Mouse (Mus musculus) adrenal gland, postnatal 36 days (tissue): ENCODE measurements around the gene Rnf20. TPM values are rescaled to one million over a fixed set of nuclear protein-coding genes. Genes with fewer than 3 reads are reported as not detected.

Experiments used
- DNase-seq, 2 experiments: peaks; one replicate each; pipeline ENCODE4 v3.0.0; 2021; ENCODE audit warnings: mixed read lengths in 1 of 2
- total RNA-seq, 2 experiments: library from RNA; stranded (reverse); gene quantifications; 2 replicates each; pipeline ENCODE4 v1.2.3; 2021

Gene Rnf20
- total RNA-seq, 2 experiments from 2014 or later: 53.7 to 54.4 TPM

GRCm38 (mm10) chr4:49659421-49659820 is 27.6 kb downstream of the Rnf20 start:
- DNase-seq: peak in 1 of 2 experiments; percentile 19

DNA sequence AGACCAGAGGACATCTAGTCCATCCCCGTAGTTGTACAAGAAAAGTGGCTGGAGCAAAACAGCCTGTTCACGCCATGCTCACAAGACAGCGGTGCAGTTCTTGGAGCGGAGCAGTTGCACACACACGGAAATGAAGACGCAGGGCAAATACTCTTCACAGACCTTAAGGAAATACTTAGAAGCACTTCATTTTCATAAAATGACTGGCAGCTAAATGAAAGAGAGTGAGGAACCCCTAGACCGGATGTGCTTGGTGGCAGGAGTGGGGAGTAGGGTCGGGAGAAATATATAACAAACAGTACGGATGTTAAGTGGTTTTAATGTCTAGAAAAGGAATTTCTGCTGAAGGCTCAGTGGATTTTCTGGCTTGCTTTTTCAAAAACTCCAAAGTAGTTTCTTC is 29.9 kb downstream of the Rnf20 start:
- DNase-seq: no peak

DNA sequence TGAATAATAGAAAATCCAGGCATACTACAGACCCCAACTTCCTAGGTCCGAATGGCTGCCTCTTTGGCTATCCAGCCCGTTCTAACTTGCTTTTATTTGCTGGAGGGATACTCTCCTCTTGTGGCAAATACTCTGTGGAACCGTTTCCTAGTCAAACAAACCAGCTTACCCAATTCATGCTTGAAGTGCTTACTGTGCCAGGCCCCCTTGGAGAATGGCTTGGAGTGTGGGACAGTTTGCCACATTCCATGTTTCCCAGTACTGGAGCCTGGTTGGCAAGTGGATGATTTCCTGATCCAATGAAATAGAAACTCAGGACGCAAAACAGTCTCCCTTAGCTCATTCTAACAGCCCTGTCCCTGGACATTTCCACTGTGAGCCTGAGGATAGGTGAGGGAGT is 30.4 kb downstream of the Rnf20 start:
- DNase-seq: no peak

DNA sequence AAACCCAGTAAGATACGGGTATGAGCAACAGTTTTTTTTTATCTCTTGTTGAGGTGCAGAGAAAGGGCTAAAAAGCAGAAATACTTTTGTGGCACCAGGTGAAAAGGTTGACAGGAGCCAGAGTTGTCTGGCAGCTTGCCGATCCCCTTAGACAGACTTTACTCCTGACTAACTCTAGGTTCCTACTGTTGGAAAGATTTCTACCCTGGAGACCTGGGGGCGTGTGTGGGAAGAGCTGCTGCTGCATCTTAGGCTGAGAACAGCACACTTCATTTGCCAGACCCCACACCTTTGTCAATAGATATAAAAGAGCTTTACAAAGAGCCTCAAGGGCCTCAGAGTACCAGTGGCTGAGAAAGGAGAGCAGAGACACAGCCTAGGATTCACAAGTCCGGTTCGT is 33.0 kb downstream of the Rnf20 start:
- DNase-seq: no peak

DNA sequence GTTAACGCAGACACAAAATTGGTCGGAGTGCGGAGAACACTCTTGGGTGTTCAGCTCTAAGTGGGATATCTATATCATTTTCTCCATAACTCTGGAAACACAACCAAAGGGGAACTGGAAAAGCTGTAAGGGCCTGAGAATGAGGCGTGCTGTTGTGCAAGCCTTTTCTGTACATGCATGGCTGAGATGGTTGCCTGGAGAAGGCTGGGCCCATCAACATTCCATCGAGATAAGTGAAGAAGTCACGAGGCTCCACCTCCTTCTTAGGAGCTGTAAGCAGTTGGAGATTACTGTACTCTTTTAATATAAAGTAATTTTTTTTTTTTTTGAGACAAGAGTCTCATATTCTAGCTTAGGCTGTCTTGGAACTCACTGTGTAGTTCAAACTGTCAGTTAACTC is 44.3 kb downstream of the Rnf20 start:
- no peak for DNase-seq

DNA sequence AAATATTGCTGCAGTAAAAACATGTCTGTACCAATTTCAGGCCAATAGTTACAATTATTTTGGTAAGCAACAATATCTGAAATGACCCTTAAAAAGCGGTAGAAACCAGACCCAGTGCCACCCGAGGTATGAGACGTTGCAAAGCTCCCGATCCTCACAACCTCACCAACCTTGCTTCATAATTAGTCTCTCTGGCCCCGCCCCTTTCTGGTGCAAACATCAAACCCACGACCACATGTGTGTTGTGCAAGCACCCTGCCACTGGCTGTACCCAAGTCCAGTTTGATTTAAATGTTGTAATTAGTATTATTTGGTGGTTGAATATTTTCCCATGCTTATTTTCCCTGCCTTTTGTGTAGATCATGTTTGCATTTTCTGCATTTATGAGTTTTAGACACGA is 45.0 kb downstream of the Rnf20 start:
- DNase-seq: no peak

GRCm38 (mm10) chr4:49680171-49680875 is 48.5 kb downstream of the Rnf20 start:
- DNase-seq: no peak

DNA sequence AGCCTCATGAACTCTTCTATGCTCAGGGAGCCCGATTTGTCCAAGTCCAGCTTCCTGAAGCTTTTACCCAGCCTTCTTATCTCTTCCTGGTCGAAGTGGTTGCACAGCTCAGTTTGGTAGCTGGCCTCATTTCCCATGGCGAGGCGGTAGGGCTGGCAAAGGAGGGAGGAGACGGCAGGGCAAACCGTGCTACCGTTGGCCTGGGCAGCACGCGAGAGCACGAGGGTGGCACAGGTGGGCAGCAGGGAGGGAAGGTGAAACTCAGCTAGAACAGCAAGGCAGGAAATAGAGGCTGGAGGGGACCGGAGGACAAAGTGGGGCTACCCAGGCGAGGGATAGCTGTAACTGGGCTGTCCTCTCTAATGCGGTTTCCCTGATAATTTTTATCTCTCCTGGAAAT is 50.0 kb downstream of the Rnf20 start, which contains the start of gene Ppp3r2:
Gene Ppp3r2 (minus strand): TSS at position 213 of the 400 bp plus-strand sequence.
- no peak for DNase-seq

DNA sequence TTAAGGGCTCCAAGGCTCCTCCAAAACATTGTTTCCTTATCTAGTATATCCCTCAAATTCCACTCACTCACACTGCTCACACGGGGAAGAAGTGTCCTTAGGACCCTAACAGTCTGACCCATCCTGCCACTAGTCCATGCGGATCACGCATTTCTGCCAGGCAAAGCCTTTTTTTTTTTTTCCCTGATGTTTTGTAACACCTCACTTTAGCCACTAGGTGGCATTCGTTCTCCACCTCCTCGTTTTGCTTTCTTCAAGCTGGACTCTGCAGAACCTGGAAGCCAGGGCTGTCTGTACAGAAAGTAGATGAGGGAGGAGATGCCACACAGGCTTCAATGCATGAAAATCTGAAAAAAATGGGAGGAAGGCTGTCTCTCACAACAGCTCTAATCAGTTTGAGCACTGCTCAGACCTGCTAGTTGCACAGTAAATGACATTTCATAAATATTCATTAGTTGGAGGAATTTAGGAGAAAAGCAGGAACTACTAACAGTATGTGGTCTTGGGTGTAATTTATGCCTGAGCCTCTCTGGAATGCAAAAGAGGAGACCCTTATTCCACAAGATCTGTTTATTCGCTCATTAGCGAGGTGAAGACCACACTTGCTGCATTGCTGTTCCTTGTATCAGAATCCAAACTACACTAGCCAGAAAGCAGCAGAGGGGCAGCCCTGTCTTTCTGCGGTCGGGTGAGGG is 56.9 kb downstream of the Rnf20 start:
- peak; percentile 34 to 40 for DNase-seq

GRCm38 (mm10) chr4:49691405-49692194 is 59.8 kb downstream of the Rnf20 start:
- DNase-seq: no peak

Other genes with a start within 250 kb of the Rnf20 start
- gene Acnat2, start 223.9 kb upstream of the Rnf20 start, total RNA-seq: not detected
- gene Acnat1, start 158.1 kb upstream of the Rnf20 start, total RNA-seq: 1 to 10 TPM in 1 of 2 experiments, under 1 TPM in 1; 0.95 to 1.1 TPM
- gene Baat, start 125.4 kb upstream of the Rnf20 start, total RNA-seq: under 1 TPM; 0.13 to 0.26 TPM
- gene Mrpl50, start 110.9 kb upstream of the Rnf20 start, total RNA-seq: 10 to 100 TPM; 47.3 to 48.7 TPM
- gene Zfp189, start 110.8 kb upstream of the Rnf20 start, total RNA-seq: 1 to 10 TPM; 5.9 to 6.5 TPM
- under 1 TPM in 1 of 2 experiments, not detected in 1; 0.63 TPM for gene Aldob, start 82.5 kb upstream of the Rnf20 start, total RNA-seq
- gene Tmem246, start 34.1 kb upstream of the Rnf20 start, total RNA-seq: 1 to 10 TPM; 8.2 to 9.4 TPM
- not detected for gene Ppp3r2, start 50.0 kb downstream of the Rnf20 start, total RNA-seq
- gene Grin3a, start 213.7 kb downstream of the Rnf20 start, total RNA-seq: under 1 TPM; 0.13 to 0.20 TPM